ENCODE assay signal across 1 mouse cellular context in the genomic region with DNA sequence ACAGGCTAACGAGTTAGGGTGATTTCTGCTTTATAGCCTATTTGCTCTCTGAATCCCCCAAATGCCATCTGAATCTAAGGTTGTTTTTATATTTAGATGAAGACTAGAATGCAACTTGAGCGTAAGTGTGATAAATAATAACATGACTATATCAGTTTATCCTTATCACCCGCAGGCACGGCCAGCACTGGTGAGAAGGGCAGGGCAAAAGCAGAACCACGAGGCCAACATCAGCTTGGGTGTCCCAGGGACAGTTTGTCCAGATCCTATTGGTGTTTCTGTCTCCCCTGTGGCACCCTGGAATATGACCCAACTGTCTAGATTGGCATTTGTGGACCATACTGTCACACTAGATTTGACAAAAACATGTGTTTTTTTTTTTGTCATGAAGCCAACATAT.
TF ChIP-seq lines count a peak whose summit lies in the region.

No protein-coding gene starts in this region.

TF ChIP-seq in MEL, 35 proteins besides CTCF, POLR2A, EP300 and RAD21:
- TF ChIP-seq GATA1 (IDR thresholded peaks at IDR 0.05; ENCODE audit: low read depth, low read length) (0 out of 2 replicates have a peak, but pooled peaks have one; percentile 21), ZMIZ1 (IDR thresholded peaks at IDR 0.05; ENCODE audit: low read depth, low read length) (no peak)
